Comparison of ENCODE assay signal across 29 mouse cellular contexts in the genomic region with DNA sequence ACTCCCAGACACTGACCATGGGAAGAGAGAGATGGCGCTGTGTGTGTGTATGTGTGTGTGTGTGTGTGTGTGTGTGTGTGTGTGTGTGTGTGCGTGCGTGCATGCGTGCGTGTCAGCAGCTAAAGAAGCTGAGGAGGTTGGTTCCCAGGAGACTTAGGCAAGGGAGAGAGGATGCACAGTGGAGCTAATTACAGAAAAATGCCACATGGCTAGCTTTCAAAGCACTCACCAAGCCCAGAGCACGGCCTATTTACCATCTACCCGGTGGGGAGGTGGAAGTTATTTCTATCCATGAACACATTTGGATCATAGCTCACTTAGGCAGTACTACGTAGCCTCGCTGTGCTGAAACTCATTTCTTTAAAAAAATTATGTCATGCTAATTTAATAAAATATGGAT.
DNase-seq lines count a peak whose midpoint lies in the region; ATAC-seq and TF ChIP-seq lines count a peak whose summit lies in the region.
"Had no signal": no experiment of that assay in that cellular context is flagged by ENCODE, and none has a peak within 500 bp of the region (broad histone marks: within the 10 kb centered on the region; RNA-seq: fewer than 3 reads in every experiment).

No protein-coding gene starts in this region.

- peak overlapping the region; percentile 18 for H3K27ac ChIP-seq in heart, adult 2 months
- peak overlapping the region; percentile 31; the same call in 1 of the 2 replicates for H3K27ac ChIP-seq in heart, postnatal 0 days (ENCODE audit: low read depth)
- H3K27ac ChIP-seq in heart, embryonic 11.5 days (ENCODE audit: low read depth, low read length), result no peak overlapping the region
- peak overlapping the region; percentile 18; the same call in 1 of the 2 replicates for H3K27ac ChIP-seq in midbrain, embryonic 16.5 days (ENCODE audit: low read length)
- no peak overlapping the region for H3K27ac ChIP-seq in midbrain, embryonic 10.5 days (replicated peaks)
- H3K27ac ChIP-seq: embryonic facial prominence, embryonic 15.5 days; forebrain, embryonic 12.5 days; kidney, postnatal 0 days; limb, embryonic 13.5 days; lung, embryonic 15.5 days; midbrain, embryonic 12.5 days; neural tube, embryonic 15.5 days; stomach, postnatal 0 days had no signal

- no peak overlapping the region for H3K9ac ChIP-seq in heart, adult 2 months (ENCODE audit: low read depth, low read length)
- no peak overlapping the region for H3K9ac ChIP-seq in heart, postnatal 0 days (replicated peaks; ENCODE audit: low read depth, low read length)
- H3K9ac ChIP-seq in heart, embryonic 11.5 days (ENCODE audit: low read depth, low read length), result no peak overlapping the region
- H3K9ac ChIP-seq in midbrain, embryonic 16.5 days (ENCODE audit: low read depth, low read length), result no peak overlapping the region
- H3K9ac ChIP-seq: embryonic facial prominence, embryonic 15.5 days; forebrain, embryonic 12.5 days; forebrain, postnatal 0 days; limb, embryonic 13.5 days; lung, embryonic 15.5 days; midbrain, embryonic 12.5 days; neural tube, embryonic 15.5 days had no signal

- no peak for TF ChIP-seq CTCF in heart, adult 2 months (IDR thresholded peaks at IDR 0.05)
- TF ChIP-seq CTCF in heart, postnatal 0 days (IDR thresholded peaks at IDR 0.05; ENCODE audit: low read depth), result no peak

- H3K4me1 ChIP-seq in heart, adult 2 months (ENCODE audit: control insufficient read depth, insufficient read depth, low read length), result peaks cover 6% of the 10 kb centered on the region; the same call in 1 of the 2 replicates
- peaks cover 16% of the 10 kb centered on the region; the same call in 1 of the 2 replicates for H3K4me1 ChIP-seq in heart, postnatal 0 days (ENCODE audit: control insufficient read depth, insufficient read depth)
- 0 out of 2 replicates have a peak, but pooled peaks cover 4% of the 10 kb centered on the region for H3K4me1 ChIP-seq in heart, embryonic 11.5 days (ENCODE audit: control insufficient read depth, insufficient read depth, low read length)
- H3K4me1 ChIP-seq in midbrain, embryonic 16.5 days (ENCODE audit: control insufficient read depth, insufficient read depth, low read length), result peaks cover 9% of the 10 kb centered on the region
- no peaks in the 10 kb centered on the region for H3K4me1 ChIP-seq in midbrain, embryonic 10.5 days
- H3K4me1 ChIP-seq: embryonic facial prominence, embryonic 15.5 days; limb, embryonic 13.5 days; lung, embryonic 15.5 days; midbrain, embryonic 12.5 days had no signal

- intact Hi-C loops in heart, adult 2 months (cut with DNase I), result no loop called here

- H3K79me2 ChIP-seq in heart, adult 2 months (replicated peaks; ENCODE audit: control insufficient read depth, insufficient read depth, low read length), result no peaks in the 10 kb centered on the region

- H3K4me2 ChIP-seq in heart, postnatal 0 days (ENCODE audit: low read depth, low read length), result no peak overlapping the region
- H3K4me2 ChIP-seq in heart, embryonic 11.5 days, result no peak overlapping the region
- H3K4me2 ChIP-seq in midbrain, embryonic 16.5 days (ENCODE audit: low read length), result no peak overlapping the region
- H3K4me2 ChIP-seq: embryonic facial prominence, embryonic 15.5 days; forebrain, embryonic 12.5 days; limb, embryonic 13.5 days; liver, embryonic 11.5 days; lung, embryonic 15.5 days; midbrain, embryonic 12.5 days; neural tube, embryonic 15.5 days had no signal

- peak; percentile 55; the same call in 1 of the 2 replicates for ATAC-seq in heart, postnatal 0 days (ENCODE audit: insufficient read depth, low read depth)
- no peak for ATAC-seq in heart, embryonic 11.5 days (replicated peaks; ENCODE audit: insufficient number of reproducible peaks, low FRiP score, low TSS enrichment)
- no peak for ATAC-seq in midbrain, embryonic 16.5 days
- ATAC-seq: forebrain, postnatal 0 days; intestine, embryonic 16.5 days had no signal

- no peak overlapping the region for H3K4me3 ChIP-seq in heart, adult 2 months
- H3K4me3 ChIP-seq in heart, postnatal 0 days (ENCODE audit: low read depth, low read length), result no peak overlapping the region
- H3K4me3 ChIP-seq in heart, embryonic 11.5 days (ENCODE audit: low read depth, low read length), result no peak overlapping the region
- H3K4me3 ChIP-seq in midbrain, embryonic 16.5 days (ENCODE audit: low read depth, low read length), result no peak overlapping the region
- H3K4me3 ChIP-seq in midbrain, embryonic 10.5 days, result no peak overlapping the region
- H3K4me3 ChIP-seq: embryonic facial prominence, embryonic 15.5 days; forebrain, embryonic 12.5 days; limb, embryonic 13.5 days; lung, embryonic 15.5 days; midbrain, embryonic 12.5 days; neural tube, embryonic 15.5 days had no signal

- no peaks in the 10 kb centered on the region for H3K27me3 ChIP-seq in heart, adult 2 months (ENCODE audit: control insufficient read depth, insufficient read depth, low read length)
- H3K27me3 ChIP-seq in heart, postnatal 0 days (ENCODE audit: control insufficient read depth, insufficient read depth, low read length), result no peaks in the 10 kb centered on the region
- no peaks in the 10 kb centered on the region for H3K27me3 ChIP-seq in heart, embryonic 11.5 days (ENCODE audit: control insufficient read depth, insufficient read depth, low read length)
- H3K27me3 ChIP-seq in midbrain, embryonic 16.5 days (ENCODE audit: control insufficient read depth, insufficient read depth, low read depth, low read length), result no peaks in the 10 kb centered on the region
- no peaks in the 10 kb centered on the region for H3K27me3 ChIP-seq in midbrain, embryonic 10.5 days (ENCODE audit: low read depth, poor library complexity, severe bottlenecking)
- H3K27me3 ChIP-seq: CH12.LX; embryonic facial prominence, embryonic 15.5 days; forebrain, embryonic 12.5 days; limb, embryonic 13.5 days; lung, embryonic 15.5 days; midbrain, embryonic 12.5 days; neural tube, embryonic 15.5 days had no signal

- TF ChIP-seq POLR2A in heart, adult 2 months (IDR thresholded peaks at IDR 0.05; ENCODE audit: insufficient read depth, low read depth, low read length), result no peak

- TF ChIP-seq EP300 in heart, adult 2 months (IDR thresholded peaks at IDR 0.05; ENCODE audit: insufficient read depth, low read depth, low read length), result no peak
- no peak for TF ChIP-seq EP300 in heart, postnatal 0 days (IDR thresholded peaks at IDR 0.05; ENCODE audit: low read depth)

- H3K9me3 ChIP-seq in heart, postnatal 0 days (replicated peaks; ENCODE audit: control insufficient read depth, low read length), result no peaks in the 10 kb centered on the region
- H3K9me3 ChIP-seq in heart, embryonic 11.5 days (replicated peaks; ENCODE audit: control insufficient read depth, low read length), result no peaks in the 10 kb centered on the region
- no peaks in the 10 kb centered on the region for H3K9me3 ChIP-seq in midbrain, embryonic 16.5 days (replicated peaks; ENCODE audit: control insufficient read depth, low read length, poor library complexity, severe bottlenecking)
- no peaks in the 10 kb centered on the region for H3K9me3 ChIP-seq in midbrain, embryonic 10.5 days (replicated peaks)
- H3K9me3 ChIP-seq: embryonic facial prominence, embryonic 15.5 days; forebrain, embryonic 12.5 days; limb, embryonic 13.5 days; lung, embryonic 15.5 days; midbrain, embryonic 12.5 days; neural tube, embryonic 15.5 days had no signal

- WGBS in heart, adult 2 months, result 60% methylated on average over 9 of the region's 9 CpGs
- 71% methylated on average over 8 of the region's 9 CpGs for WGBS in heart, postnatal 0 days
- WGBS in heart, embryonic 11.5 days (ENCODE audit: insufficient replicate concordance), result 87% methylated on average over 9 of the region's 9 CpGs
- 48% methylated on average over 9 of the region's 9 CpGs for WGBS in midbrain, embryonic 16.5 days
- WGBS in midbrain, embryonic 10.5 days, result 73% methylated on average over 9 of the region's 9 CpGs

- no peaks in the 10 kb centered on the region for H3K36me3 ChIP-seq in heart, adult 2 months (ENCODE audit: control insufficient read depth, insufficient read depth, low read length)
- H3K36me3 ChIP-seq in heart, postnatal 0 days (replicated peaks; ENCODE audit: control insufficient read depth, insufficient read depth, low read length), result no peaks in the 10 kb centered on the region
- H3K36me3 ChIP-seq in heart, embryonic 11.5 days (ENCODE audit: control insufficient read depth, insufficient read depth, low read length), result no peaks in the 10 kb centered on the region
- H3K36me3 ChIP-seq in midbrain, embryonic 16.5 days (ENCODE audit: control insufficient read depth, insufficient read depth, low read length), result no peaks in the 10 kb centered on the region
- no peaks in the 10 kb centered on the region for H3K36me3 ChIP-seq in midbrain, embryonic 10.5 days
- H3K36me3 ChIP-seq: embryonic facial prominence, embryonic 15.5 days; forebrain, embryonic 12.5 days; limb, embryonic 13.5 days; lung, embryonic 15.5 days; midbrain, embryonic 12.5 days; neural tube, embryonic 15.5 days had no signal

- peak; percentile 10 to 15 for DNase-seq in cerebellum, postnatal 14 days
- DNase-seq in cerebellum, adult 9-10 months, result no peak
- peak in 1 of 2 experiments; percentile 4 for DNase-seq in heart, adult 2 months
- DNase-seq in heart, adult 9 months (ENCODE audit: low spot score in 2 of 2), result no peak
- no peak for DNase-seq in heart, postnatal 0 days (ENCODE audit: low spot score)
- no peak for DNase-seq in midbrain, embryonic 10.5 days (ENCODE audit: low spot score)
- DNase-seq: adrenal gland, adult 8-10 months; cerebellum, adult 11 months; cerebellum, adult 9-11 months; forebrain, postnatal 0 days; kidney, adult 8-10 months; kidney, postnatal 4 days; right cerebral cortex, adult 18-20 months; spleen, adult 18-20 months; thymus, adult 18-20 months; thymus, postnatal 25 days had no signal

Comparison
In these comparisons a context has a peak if more than half of its experiments do, and no peak if none do; other contexts are left out.
1. DNase-seq: peak in cerebellum, postnatal 14 days (2 of 2); none in cerebellum, adult 9-10 months (single experiment), heart, adult 9 months (0 of 2), heart, postnatal 0 days (single experiment) and midbrain, embryonic 10.5 days (single experiment).
2. H3K27ac ChIP-seq: peak in heart, adult 2 months (single experiment), heart, postnatal 0 days (single experiment) and midbrain, embryonic 16.5 days (single experiment); none in heart, embryonic 11.5 days (single experiment) and midbrain, embryonic 10.5 days (single experiment).